Mouse (Mus musculus) intestine, postnatal 0 days (tissue): ENCODE measurements around the gene Siah2. TPM values are rescaled to one million over a fixed set of nuclear protein-coding genes. Genes with fewer than 3 reads are reported as not detected.

Experiments used
- ATAC-seq: fragments of 200-750 bp; cut with Nextera tagmentation; 2 replicates; pipeline ENCODE4 v1.8.0; 2017; ENCODE audit warnings: mild to moderate bottlenecking, moderate TSS enrichment, moderate library complexity
- H3K27ac ChIP-seq: fragments of 300-500 bp; sonication (generic); 2 replicates; pipeline ENCODE4 v1.5.1; 2014; ENCODE audit warnings: mild to moderate bottlenecking, low read depth, low read length, moderate library complexity
- H3K27me3 ChIP-seq: fragments of 300-500 bp; sonication (generic); replicated peaks from 2 replicates; pipeline ENCODE4 v1.6.1; 2014; ENCODE audit warnings: low read length, mixed read lengths; ENCODE audit not compliant: control insufficient read depth, insufficient read depth
- H3K36me3 ChIP-seq: fragments of 300-500 bp; sonication (generic); 2 replicates; pipeline ENCODE4 v1.6.1; 2014; ENCODE audit warnings: mild to moderate bottlenecking, moderate library complexity; ENCODE audit not compliant: control insufficient read depth, insufficient read depth
- H3K4me1 ChIP-seq: fragments of 300-500 bp; sonication (generic); replicated peaks from 2 replicates; pipeline ENCODE4 v1.6.1; 2014; ENCODE audit warnings: antibody characterized with exemption, low read length, mixed read lengths; ENCODE audit not compliant: control insufficient read depth, insufficient read depth
- H3K4me2 ChIP-seq: fragments of 300-500 bp; sonication (generic); replicated peaks from 2 replicates; pipeline ENCODE4 v1.6.1; 2014; ENCODE audit warnings: low read depth, mild to moderate bottlenecking, moderate library complexity
- H3K4me3 ChIP-seq: fragments of 300-500 bp; sonication (generic); 2 replicates; pipeline ENCODE4 v1.5.1; 2014; ENCODE audit warnings: low read depth, low read length
- H3K9ac ChIP-seq: fragments of 300-500 bp; sonication (generic); 2 replicates; pipeline ENCODE4 v1.6.1; 2014; ENCODE audit warnings: mild to moderate bottlenecking, low read depth, low read length
- H3K9me3 ChIP-seq: fragments of 300-500 bp; sonication (generic); 2 replicates; pipeline ENCODE4 v1.6.1; 2016; ENCODE audit warnings: mixed run types; ENCODE audit not compliant: control insufficient read depth
- CTCF ChIP-seq: sonication (generic); IDR thresholded peaks from 2 replicates; pipeline ENCODE4 v1.5.1; 2016; ENCODE audit warnings: low read depth, mild to moderate bottlenecking, control low read depth, antibody characterized with exemption, moderate library complexity
- WGBS: fragments of 180-500 bp; shearing (Covaris S2); extraction: QIAGEN DNeasy Blood & Tissue Kit; methylation state at CpG from one replicate; pipeline ENCODE4 v1.1.7; 2014; 5-methylcytosine and 5-hydroxymethylcytosine counted together
- polyA plus RNA-seq: library from polyadenylated mRNA; unstranded; fragments of >200 nt; fragmentation: Nextera tagmentation; extraction: Ambion mirVana; gene quantifications from 2 replicates; pipeline ENCODE4 v1.2.1, GENCODE M21; 2015

The Siah2 gene
- polyA plus RNA-seq, 1 experiment from 2014 or later = 4.6 TPM

DNA sequence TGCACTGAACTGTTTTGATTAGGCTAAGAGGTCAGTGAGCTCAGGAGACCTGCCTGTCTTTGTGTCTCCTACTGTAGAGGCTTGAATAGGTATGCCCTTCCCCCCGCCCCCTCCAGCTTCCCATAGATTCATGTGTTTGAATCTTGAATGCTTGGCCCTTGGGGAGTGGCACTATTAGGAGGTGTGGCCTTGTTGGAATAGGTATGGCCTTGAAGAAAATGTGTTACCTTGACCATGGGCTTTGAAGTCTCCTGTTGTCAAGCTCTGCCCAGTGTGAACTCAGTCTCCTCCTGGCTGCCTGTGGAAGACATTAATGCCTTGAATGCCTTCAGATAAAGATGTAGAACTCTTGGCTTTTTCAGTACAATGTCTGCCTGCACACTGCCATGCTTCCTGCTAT lies 9.2 kb upstream of the Siah2 start:
- Histone ChIP-seq H3K4me3 (no peak overlapping the region), H3K27me3 (no peaks in the 10 kb centered on the region), H3K36me3 (no peaks in the 10 kb centered on the region), H3K4me1 (no peaks in the 10 kb centered on the region), H3K4me2 (no peak overlapping the region), H3K9ac (no peak overlapping the region), H3K9me3 (no peaks in the 10 kb centered on the region), H3K27ac (no peak overlapping the region)
- 86% methylated on average over 1 of the region's 1 CpGs for WGBS
- no peak for TF ChIP-seq CTCF
- ATAC-seq = no peak

DNA sequence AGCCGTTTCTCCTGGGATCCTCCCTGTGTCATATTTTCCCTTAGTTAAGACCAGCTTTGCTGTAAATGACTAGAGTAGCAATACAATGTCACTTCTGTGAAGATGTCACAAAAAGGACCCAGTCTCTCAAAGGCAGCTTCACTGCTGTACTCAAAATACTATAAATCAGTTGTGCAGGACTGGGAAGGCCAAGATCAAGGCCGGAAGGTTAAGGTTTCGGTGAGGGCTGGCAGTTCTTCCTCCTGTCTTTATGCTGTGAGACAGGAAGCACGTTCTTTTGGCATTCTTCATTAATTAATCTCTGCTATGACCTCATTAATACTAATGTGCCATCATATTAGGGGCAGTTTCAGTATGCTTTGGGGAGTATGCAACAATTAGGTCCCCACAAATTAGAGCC lies 5.7 kb upstream of the Siah2 start:
- WGBS = 78% methylated on average over 4 of the region's 4 CpGs
- no peak overlapping the region for H3K9ac ChIP-seq
- H3K4me1 ChIP-seq = no peaks in the 10 kb centered on the region
- no peaks in the 10 kb centered on the region for H3K36me3 ChIP-seq
- no peaks in the 10 kb centered on the region for H3K27me3 ChIP-seq
- no peak for ATAC-seq
- no peak overlapping the region for H3K4me2 ChIP-seq
- no peaks in the 10 kb centered on the region for H3K9me3 ChIP-seq
- no peak for TF ChIP-seq CTCF
- H3K27ac ChIP-seq = no peak overlapping the region
- no peak overlapping the region for H3K4me3 ChIP-seq

DNA sequence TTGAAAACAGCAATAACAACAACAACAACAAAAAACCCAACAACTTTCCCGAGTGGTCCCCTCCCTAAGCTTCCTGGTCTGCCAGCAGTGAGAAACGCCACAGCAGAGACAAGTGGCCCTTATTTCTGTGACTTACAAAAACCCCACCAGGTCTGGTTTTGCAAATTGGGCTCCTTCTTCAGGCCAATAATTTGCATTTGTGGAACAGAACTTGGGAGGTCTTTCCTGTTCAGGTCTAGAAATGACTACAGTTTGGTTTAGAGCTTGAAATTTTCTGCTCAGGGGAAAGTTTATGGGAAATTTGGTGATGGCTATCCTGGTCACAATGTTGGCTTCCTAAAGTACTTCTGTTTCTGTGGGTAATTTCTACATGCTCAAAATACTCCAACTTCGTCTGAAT lies 4.6 kb upstream of the Siah2 start:
- no peaks in the 10 kb centered on the region for H3K36me3 ChIP-seq
- H3K4me1 ChIP-seq = no peaks in the 10 kb centered on the region
- TF ChIP-seq CTCF = no peak
- no peak overlapping the region for H3K9ac ChIP-seq
- H3K4me3 ChIP-seq = no peak overlapping the region
- no peak overlapping the region for H3K27ac ChIP-seq
- ATAC-seq = no peak
- H3K9me3 ChIP-seq = no peaks in the 10 kb centered on the region
- H3K27me3 ChIP-seq = no peaks in the 10 kb centered on the region
- 76% methylated on average over 3 of the region's 3 CpGs for WGBS
- no peak overlapping the region for H3K4me2 ChIP-seq

DNA sequence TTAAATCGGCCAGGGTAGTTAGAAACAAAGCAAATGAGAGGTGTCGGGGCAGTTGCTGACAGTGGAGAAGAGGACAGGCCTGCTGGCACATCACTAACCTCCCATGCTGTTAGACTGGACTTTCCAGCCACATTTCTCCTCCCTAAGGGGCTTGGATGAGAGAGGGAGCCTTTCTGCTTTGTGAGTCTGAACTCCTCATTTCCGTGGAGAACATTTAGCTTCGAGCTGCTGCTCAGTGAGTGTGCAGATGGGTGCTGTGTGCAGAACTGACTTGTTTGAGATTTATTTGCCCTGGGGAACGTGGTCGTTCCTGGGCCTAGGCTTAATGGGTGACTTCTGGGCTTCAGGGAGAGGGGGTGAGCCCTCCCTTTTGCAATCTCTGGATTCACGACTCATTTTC lies 3.3 kb upstream of the Siah2 start:
- H3K27me3 ChIP-seq = no peaks in the 10 kb centered on the region
- no peak overlapping the region for H3K9ac ChIP-seq
- no peaks in the 10 kb centered on the region for H3K9me3 ChIP-seq
- WGBS = 58% methylated on average over 7 of the region's 7 CpGs
- no peaks in the 10 kb centered on the region for H3K36me3 ChIP-seq
- H3K27ac ChIP-seq = no peak overlapping the region
- no peak for TF ChIP-seq CTCF
- ATAC-seq = no peak
- H3K4me3 ChIP-seq = no peak overlapping the region
- no peaks in the 10 kb centered on the region for H3K4me1 ChIP-seq
- H3K4me2 ChIP-seq = no peak overlapping the region

DNA sequence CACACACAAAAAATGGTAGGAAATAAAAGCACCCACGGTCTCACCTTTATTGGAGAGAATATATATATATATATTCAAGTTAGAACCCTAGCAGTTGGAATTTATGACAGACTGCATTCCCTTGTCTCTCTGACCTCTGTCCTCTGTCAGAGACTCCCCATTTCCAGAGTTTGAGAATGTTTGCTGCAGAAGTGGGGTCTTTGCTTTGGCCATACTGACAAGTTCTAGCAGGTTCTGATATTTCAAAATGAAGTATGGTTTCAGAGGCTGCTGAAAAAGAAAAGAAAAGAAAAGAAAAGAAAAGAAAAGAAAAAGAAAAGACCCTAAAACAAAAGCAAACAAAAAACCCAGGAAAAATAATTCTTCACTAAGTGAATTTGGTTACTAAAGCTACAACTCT lies 2.8 kb upstream of the Siah2 start:
- Histone ChIP-seq H3K4me1 (no peaks in the 10 kb centered on the region), H3K27ac (no peak overlapping the region), H3K4me2 (no peak overlapping the region), H3K9ac (no peak overlapping the region), H3K36me3 (no peaks in the 10 kb centered on the region), H3K9me3 (no peaks in the 10 kb centered on the region), H3K4me3 (no peak overlapping the region), H3K27me3 (no peaks in the 10 kb centered on the region)
- no peak for TF ChIP-seq CTCF
- ATAC-seq = no peak
- WGBS = 54% methylated on average over 1 of the region's 1 CpGs

DNA sequence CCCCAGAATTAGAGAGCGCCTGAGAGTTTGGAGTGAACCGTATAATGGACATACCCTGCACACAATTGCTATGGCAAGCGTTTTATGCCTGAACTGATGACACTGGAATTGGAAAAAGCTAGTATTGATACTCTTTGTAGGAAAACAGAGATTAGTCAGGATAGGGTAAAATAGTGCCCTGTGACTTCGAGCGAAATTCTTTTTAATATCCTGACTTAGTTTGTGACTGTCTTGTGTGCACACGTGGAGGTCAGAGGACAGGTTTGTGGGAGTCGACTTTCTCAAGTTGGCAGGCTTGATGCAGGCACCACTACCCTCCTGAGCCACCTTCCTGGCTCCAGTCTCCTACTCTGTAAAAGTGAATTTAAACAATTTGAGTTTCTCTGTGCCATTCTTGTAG lies 1.1 kb upstream of the Siah2 start:
- WGBS = 89% methylated on average over 7 of the region's 7 CpGs
- no peak for TF ChIP-seq CTCF

DNA sequence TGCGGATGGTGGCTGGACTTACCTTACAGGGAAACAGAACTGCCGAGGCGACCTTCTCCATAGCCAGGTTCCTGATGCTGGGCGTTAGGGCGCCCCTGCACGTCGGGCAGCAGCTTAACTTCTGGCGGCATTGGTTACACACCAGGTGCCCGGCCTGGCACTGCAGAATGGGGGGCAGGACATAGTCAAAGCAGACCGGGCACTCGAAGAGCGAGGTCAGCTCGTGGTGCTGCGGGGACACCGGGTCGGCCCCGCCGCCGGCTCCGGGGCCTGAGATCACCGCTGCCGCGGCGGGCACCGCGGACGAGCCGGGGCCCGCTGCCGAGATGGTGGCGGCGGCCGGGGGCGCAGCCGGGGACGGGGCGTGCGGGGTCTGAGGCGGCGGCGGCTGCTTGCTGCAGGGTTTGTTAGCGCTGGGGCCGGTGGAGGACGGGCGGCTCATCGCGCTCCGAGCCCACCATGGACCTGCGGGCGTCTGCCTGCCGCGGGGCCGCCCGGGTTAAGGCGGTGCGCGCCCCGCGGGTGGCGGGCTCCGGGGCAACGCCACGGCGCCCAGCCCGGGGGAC lies 743 bp downstream of the Siah2 start:
- peak overlapping the region; percentile 86 for H3K9ac ChIP-seq
- H3K4me2 ChIP-seq = peak overlapping the region; percentile 96
- H3K4me1 ChIP-seq = peaks cover 3% of the 10 kb centered on the region; the same call in 1 of the 2 replicates
- H3K27ac ChIP-seq = peak overlapping the region; percentile 89
- H3K9me3 ChIP-seq = no peaks in the 10 kb centered on the region
- TF ChIP-seq CTCF = peak; percentile 29; the same call in 1 of the 2 replicates
- ATAC-seq = peak; percentile 14
- no peaks in the 10 kb centered on the region for H3K27me3 ChIP-seq
- no peaks in the 10 kb centered on the region for H3K36me3 ChIP-seq
- H3K4me3 ChIP-seq = peak overlapping the region; percentile 88
- WGBS = under 1% methylated on average over 54 of the region's 65 CpGs

More for the DNA sequence above, 1.1 kb upstream of the Siah2 start:
- Histone ChIP-seq H3K9ac (no peak overlapping the region), H3K4me2 (no peak overlapping the region), H3K4me1 (no peaks in the 10 kb centered on the region), H3K9me3 (no peaks in the 10 kb centered on the region), H3K27ac (no peak overlapping the region), H3K27me3 (no peaks in the 10 kb centered on the region), H3K36me3 (no peaks in the 10 kb centered on the region), H3K4me3 (no peak overlapping the region)
- ATAC-seq = no peak
